8 mouse cellular contexts compared by ENCODE assay signal in the genomic region with DNA sequence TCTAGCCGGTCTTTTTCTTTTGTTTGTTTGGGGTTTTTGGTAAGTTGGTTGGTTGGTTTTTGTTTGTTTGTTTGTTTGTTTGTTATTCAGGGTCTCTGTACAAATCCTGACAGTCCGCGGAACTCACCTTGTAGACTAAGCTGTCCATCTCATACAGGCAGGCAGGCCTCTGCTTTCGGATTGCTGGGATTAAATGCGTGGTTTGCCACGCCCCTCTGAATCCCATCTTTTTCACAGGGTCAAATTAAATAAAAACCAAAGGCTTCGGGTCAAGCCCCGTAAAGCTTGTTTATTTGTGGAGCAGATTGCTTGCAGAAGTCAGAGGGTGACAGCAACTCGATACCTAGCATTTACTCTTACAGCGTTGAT. TPM values are rescaled to one million over a fixed set of nuclear protein-coding genes. Genes with fewer than 3 reads are reported as not detected.
A peak's percentile ranks its signal among the peaks of the same experiment; 100 is the strongest.
DNase-seq lines count a peak whose midpoint lies in the region; ATAC-seq and TF ChIP-seq lines count a peak whose summit lies in the region.

Gene Ubxn4, plus strand, starts transcription at position 338 of the 369 bp plus-strand sequence.

- H3K9ac ChIP-seq in lung, embryonic 15.5 days: peak within 1 kb of the TSS; percentile 89

- no peaks in the 10 kb centered on the region for H3K36me3 ChIP-seq in lung, embryonic 15.5 days

- H3K9me3 ChIP-seq in lung, embryonic 15.5 days: no peaks in the 10 kb centered on the region

- no peak for TF ChIP-seq POLR2A in brain, embryonic 14.5 days (IDR thresholded peaks at IDR 0.05; ENCODE audit: borderline replicate concordance, extremely low read depth, insufficient read depth, insufficient read length, poor library complexity, severe bottlenecking)

- peaks cover 12% of the 10 kb centered on the region for H3K4me1 ChIP-seq in lung, embryonic 15.5 days

- H3K27ac ChIP-seq in lung, embryonic 15.5 days: peak within 1 kb of the TSS; percentile 89

- TF ChIP-seq CTCF in brain, embryonic 14.5 days (IDR thresholded peaks at IDR 0.05; ENCODE audit: borderline replicate concordance, extremely low read depth, insufficient read depth, insufficient read length): no peak

- H3K27me3 ChIP-seq in lung, embryonic 15.5 days: no peaks in the 10 kb centered on the region

- peak within 1 kb of the TSS; percentile 91 for H3K4me3 ChIP-seq in lung, embryonic 15.5 days

- no peak for DNase-seq in lung, postnatal 25 days (ENCODE audit: low spot score)
- no peak for DNase-seq in brain, embryonic 14.5 days (ENCODE audit: low read depth)
- DNase-seq in gonadal fat pad, adult 2 months (ENCODE audit: low read depth): no peak
- no peak for DNase-seq in large intestine, adult 2 months (ENCODE audit: low read depth, low spot score)
- no peak for DNase-seq in MN1 (ENCODE audit: low spot score)
- no peak for DNase-seq in right cerebral cortex, adult 2 months (ENCODE audit: low spot score in 2 of 2)

- peak; percentile 16; the same call in 1 of the 2 replicates for ATAC-seq in lung, embryonic 15.5 days (ENCODE audit: borderline replicate concordance, extremely low read depth, low FRiP score, low TSS enrichment)
- ATAC-seq in megakaryocyte-erythroid progenitor cell, adult 5-6 weeks (replicated peaks; ENCODE audit: low FRiP score, low TSS enrichment, poor library complexity, severe bottlenecking): peak; percentile 15

- H3K4me2 ChIP-seq in lung, embryonic 15.5 days: peak within 1 kb of the TSS; percentile 73

- 7% methylated on average over 10 of the region's 10 CpGs for WGBS in lung, embryonic 15.5 days
- WGBS in large intestine, adult 2 months: 7% methylated on average over 10 of the region's 10 CpGs

RNA-seq across cellular contexts. Expression of gene Ubxn4, which starts in this region (rescaled TPM):
- 56.0 and 61.1 TPM in 2 replicates for polyA plus RNA-seq in lung, embryonic 15.5 days (2015; fragmentation: Nextera tagmentation; extraction: Ambion mirVana)
- 46.6 and 51.6 TPM in 2 replicates for polyA plus RNA-seq in brain, embryonic 14.5 days (2012; rRNA removed)
- 21.6 and 23.0 TPM in 2 replicates for polyA plus RNA-seq in gonadal fat pad, adult 2 months (2012; rRNA removed)
- polyA plus RNA-seq in large intestine, adult 2 months (2012; rRNA removed): 13.7 and 20.3 TPM in 2 replicates
- total RNA-seq in megakaryocyte-erythroid progenitor cell, adult 5-6 weeks (2014; fragmentation: Nextera tagmentation): 57.0 and 80.6 TPM in 2 replicates
- total RNA-seq in megakaryocyte-erythroid progenitor cell, adult 5-6 weeks (2017): 128 and 139 TPM in 2 replicates
